Mouse (Mus musculus) natural killer cell, adult 2 months (primary cell): ENCODE results near the gene Mxd4.

Experiments
- DNase-seq, 2 experiments: peaks; one replicate each; pipeline ENCODE4 v3.0.0; 2022; ENCODE audit warnings: low spot score in 2 of 2

The Mxd4 gene

GRCm38 (mm10) chr5:34169954-34170353 is 17.6 kb downstream of the Mxd4 start:
- no peak for DNase-seq

GRCm38 (mm10) chr5:34168950-34169891 is 18.3 kb downstream of the Mxd4 start, which contains the start of the genes Poln and Haus3:
Gene Poln (minus strand): TSS chr5:34169448.
Gene Haus3 (minus strand): TSS chr5:34169527.
- DNase-seq, result peak; percentile 95 to 96

- DNase-seq, result no peak
Observed at GRCm38 (mm10) chr5:34167857-34168256, 19.7 kb downstream of the Mxd4 start.

- no peak for DNase-seq
Observed at GRCm38 (mm10) chr5:34165793-34166192, 21.7 kb downstream of the Mxd4 start.

GRCm38 (mm10) chr5:34148476-34148875 is 39.0 kb downstream of the Mxd4 start:
- DNase-seq, result no peak

- DNase-seq, result no peak
Observed at GRCm38 (mm10) chr5:34147554-34147953, 40.0 kb downstream of the Mxd4 start.

GRCm38 (mm10) chr5:34139751-34140150 is 47.8 kb downstream of the Mxd4 start:
- DNase-seq, result no peak

GRCm38 (mm10) chr5:34132731-34133130 is 54.8 kb downstream of the Mxd4 start:
- DNase-seq, result no peak

GRCm38 (mm10) chr5:34124131-34124530 is 63.4 kb downstream of the Mxd4 start:
- no peak for DNase-seq
